Mouse (Mus musculus): ENCODE measurements around the gene Prex1.

Prex1 gene

DNA sequence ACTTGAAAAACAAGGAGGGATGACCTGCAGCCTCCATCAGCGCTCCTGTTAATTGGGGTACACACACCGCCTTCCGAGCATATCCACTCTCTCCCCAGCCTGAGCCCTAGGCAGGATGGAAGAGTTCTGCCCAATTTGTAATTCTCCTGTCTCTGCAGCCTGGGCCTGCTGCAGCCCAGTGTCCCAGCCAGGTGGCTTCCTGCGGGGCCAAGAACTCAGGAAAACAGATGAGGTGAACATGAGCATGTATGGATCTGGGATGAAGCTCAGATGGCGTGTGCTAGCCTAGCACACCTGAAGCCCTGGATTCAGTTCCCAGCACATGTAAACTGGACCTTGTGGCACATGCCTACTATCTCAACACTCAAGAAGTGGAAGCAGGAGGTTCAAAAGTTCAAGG lies 192.2 kb downstream of the Prex1 start:
- POLR2A ChIA-PET = interaction anchor here in 3 of 4 experiments (0.6 to 2.4 kb wide), 4 partner anchors 13 to 284 kb away, joined by 3 to 7 read pairs (median 3); no protein-coding TSS in a partner anchor
- CTCF ChIA-PET = interaction anchor here in 2 of 4 experiments (0.5 to 0.6 kb wide), 2 partner anchors 39 to 935 kb away, joined by 3 read pairs; no protein-coding TSS in a partner anchor

DNA sequence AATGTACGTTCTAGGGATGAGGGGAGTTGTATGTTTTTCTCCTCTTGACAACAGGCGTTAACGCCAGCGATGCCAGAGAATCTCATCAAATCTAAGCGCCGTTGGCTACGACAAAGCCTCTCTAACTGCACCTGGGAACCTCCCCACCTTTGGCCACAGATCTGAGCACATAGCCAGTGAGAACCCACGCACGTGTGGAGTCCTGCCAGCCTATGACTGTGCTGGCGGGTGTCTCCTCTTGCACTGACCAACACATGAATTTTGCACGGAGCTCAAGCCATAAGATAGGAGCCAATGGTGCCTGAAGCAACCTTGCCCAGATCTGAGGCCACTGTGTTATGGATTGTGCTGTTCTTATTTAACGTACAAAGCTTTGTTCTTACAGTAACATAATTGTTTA lies 193.1 kb downstream of the Prex1 start:
- POLR2A ChIA-PET = interaction anchor here in 1 of 4 experiments (1.5 kb wide), 1 partner anchor 12 kb away, joined by 5 read pairs; no protein-coding TSS in a partner anchor
- CTCF ChIA-PET = no interaction called here

DNA sequence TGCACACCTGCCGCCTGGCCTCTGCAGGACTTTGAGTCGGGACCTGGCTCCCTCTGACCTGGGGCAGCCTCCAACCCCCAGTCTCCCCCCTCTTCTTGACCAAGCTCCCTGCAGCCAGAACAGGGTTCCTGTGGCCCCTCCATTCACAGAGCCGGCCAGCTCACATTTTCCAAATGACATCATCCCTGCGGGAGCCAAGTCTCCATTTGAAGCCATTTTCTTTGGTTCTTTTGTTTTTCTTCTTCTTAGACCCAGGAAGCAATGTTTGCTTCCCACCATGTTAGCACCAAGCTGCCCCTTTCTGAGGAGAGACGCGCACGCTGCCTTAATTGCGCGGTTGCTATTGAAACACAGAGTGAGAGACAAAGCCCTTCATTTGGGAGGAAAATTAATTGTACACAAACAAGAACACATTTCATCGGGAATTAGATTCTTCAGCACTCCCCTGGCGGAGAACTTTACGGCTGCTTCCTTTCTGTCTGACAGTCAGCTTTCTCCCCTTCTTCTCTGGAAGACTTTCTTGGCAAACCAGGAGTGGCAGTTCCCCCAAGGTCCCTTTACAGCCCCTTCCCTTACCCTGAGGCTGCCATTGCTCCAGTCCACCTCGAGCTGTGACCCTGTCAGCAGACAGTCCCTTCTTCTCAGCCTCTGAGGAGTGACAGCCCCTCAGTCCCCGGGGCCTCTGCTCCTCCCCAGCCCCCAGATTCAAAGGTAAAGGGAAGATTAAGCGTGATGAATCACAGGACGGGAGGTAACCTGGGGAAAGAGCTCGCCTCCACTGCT lies 196.0 kb downstream of the Prex1 start:
- ChIA-PET CTCF (interaction anchor here in 1 of 4 experiments (1.6 kb wide), 1 partner anchor 46 kb away, joined by 3 read pairs; no protein-coding TSS in a partner anchor), POLR2A (interaction anchor here in 1 of 4 experiments (0.9 to 1.3 kb wide), 2 partner anchors 10 to 17 kb away, joined by 3 read pairs; no protein-coding TSS in a partner anchor)

DNA sequence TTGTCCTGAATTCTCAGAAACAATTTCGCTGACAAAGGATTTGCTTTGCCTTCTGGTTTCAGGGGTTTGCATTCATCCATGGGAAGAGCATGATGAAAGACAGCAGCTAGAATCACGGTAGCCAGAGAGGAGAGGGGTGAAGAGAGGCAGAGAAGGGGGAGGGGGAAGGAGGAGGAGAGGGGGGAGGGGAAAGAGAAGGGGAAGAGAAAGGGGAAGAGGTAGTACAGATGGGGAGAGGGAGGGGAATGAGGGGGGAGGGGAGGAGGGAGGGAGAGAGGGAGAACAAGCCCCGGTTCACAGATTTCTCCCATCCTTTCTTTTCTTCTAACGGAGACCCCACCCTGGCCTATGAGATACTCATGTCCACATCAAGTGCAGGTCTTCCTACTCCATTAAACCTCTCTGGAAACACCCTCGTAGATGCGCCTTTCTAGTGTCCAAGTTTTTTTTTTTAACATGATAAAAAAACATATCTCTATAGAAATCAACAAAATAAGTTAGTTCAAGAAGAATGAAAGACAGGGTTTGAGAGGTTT lies 196.7 kb downstream of the Prex1 start:
- POLR2A ChIA-PET = interaction anchor here in 2 of 4 experiments (0.5 to 1.3 kb wide), 3 partner anchors 9 to 1119 kb away, joined by 3 read pairs; no protein-coding TSS in a partner anchor
- CTCF ChIA-PET = interaction anchor here in 3 of 4 experiments (0.5 to 0.7 kb wide), 4 partner anchors 63 to 699 kb away, joined by 3 to 5 read pairs (median 4); no protein-coding TSS in a partner anchor

All from embryonic stem cell, embryonic (primary cell).